Mouse (Mus musculus): ENCODE results near the gene Pip.

Gene Pip

DNA sequence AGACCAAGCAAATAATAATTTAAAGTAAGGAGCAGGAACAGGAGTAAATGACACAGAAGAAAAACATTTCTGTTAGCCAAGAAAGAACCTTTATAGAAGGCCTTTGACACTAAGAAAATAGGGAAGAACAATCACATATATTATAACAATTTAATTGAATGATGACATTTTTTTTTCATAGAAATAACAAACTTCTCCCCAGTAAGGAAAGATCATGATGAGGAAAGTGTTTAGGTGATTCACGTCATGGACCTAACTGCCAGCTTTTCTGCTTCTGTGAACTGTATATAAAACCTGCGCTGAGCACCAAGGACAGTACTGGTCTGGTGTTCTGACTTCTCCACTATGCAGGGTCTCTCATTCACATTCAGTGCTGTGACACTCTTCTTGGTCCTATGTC, at the start of gene Pip:
Pip (plus strand) TSS at position 301 of the 400 bp plus-strand sequence.
- DNase-seq (ENCODE audit: low spot score in 2 of 2) = no peak

DNA sequence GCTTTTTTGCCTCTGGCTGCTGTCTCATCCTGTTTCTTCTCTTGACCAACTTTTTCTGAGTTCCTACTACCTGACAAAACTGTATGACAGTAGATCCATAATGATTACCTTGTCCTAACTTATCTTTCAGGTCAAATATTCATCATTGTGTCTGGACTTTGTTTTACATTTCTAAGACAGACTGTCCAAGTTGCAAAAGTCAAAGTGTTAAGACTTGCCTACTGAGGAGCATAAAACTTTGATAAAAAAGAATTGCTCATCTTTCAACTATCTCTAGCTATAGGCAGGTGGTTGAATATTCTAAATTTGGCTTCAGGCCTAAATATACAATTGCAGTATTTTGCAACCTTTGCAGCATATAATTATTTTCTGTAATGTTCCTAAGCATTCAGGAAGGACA, 23.2 kb upstream of the Pip start:
- no peak for DNase-seq (ENCODE audit: low spot score in 2 of 2)

DNA sequence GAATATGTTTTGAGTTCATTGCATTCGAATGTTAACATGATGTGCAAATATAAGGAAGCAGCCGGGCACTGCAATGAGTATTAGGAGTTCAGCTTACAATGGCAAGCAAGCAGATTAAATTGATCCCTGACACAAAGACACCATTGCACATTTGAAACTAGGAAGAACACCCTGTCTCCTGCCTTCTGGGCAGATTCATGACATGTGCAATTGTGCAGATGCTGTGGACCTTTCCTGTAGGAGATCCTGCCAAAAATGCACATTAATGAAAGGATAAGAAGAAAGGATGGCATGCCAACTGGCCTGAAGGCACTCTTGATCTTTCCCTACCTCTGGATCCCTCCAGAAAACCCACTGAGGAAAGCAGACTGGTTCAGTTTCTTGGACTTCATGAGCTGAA, 17.8 kb upstream of the Pip start:
- DNase-seq (ENCODE audit: low spot score in 2 of 2) = no peak

DNA sequence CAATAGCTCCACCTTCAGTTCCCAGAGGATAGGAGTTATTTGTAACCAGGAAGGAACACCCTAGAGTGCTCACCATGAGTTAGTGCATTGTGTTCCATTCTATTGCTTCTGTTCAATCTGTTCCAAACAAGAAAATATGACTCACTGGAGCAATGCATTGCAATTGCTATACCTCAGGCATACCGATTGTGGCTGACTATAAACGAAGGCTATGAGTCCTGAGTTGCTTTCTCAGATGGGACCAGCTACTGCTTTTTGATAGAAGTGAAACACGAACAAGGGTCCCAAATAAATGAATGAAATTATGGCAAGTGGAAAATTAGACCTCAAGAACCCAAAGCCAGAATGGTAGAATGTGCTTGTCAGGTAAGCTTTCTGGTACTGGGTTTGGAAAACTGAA, 5.4 kb downstream of the Pip start, which contains the start of gene Sval2:
Sval2 (plus strand) TSS at position 301 of the 400 bp plus-strand sequence.
- no peak for DNase-seq (ENCODE audit: low spot score in 2 of 2)

DNA sequence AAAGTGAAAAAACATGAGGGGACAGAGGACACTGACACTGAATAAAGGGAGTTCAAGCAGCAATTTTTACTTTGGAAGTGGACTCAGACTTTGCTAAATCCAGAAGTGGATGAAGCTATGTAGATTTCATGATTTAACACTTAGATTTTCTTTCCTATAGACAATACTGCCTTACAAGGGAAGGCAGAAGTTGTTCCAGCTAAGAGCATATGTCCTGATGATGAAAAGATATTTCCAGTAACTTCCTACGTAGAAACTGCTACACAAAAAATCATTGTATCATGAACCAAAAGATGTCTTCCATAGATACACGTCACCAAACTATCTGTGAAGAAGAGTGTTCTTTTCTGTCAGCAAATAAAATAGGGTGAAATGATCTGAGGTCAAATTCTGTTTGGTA, 16.7 kb downstream of the Pip start:
- DNase-seq (ENCODE audit: low spot score in 2 of 2) = no peak

All from natural killer cell, adult 2 months (primary cell).